20 mouse cellular contexts compared by ENCODE assay signal in genomic region chr19:32310483-32310882, GRCm38 (mm10).
A peak's percentile ranks its signal among the peaks of the same experiment; 100 is the strongest.
DNase-seq lines count a peak whose midpoint lies in the region; ATAC-seq and TF ChIP-seq lines count a peak whose summit lies in the region.
"Had no signal": no experiment of that assay in that cellular context is flagged by ENCODE, and none has a peak within 500 bp of the region (broad histone marks: within the 10 kb centered on the region; RNA-seq: fewer than 3 reads in every experiment).

No protein-coding gene starts in this region.

- H3K4me2 ChIP-seq in liver, postnatal 0 days (ENCODE audit: low read depth, low read length) = no peak overlapping the region
- H3K4me2 ChIP-seq: hindbrain, embryonic 15.5 days had no signal

- H3K36me3 ChIP-seq in liver, postnatal 0 days (replicated peaks; ENCODE audit: insufficient read depth, low read length) = no peaks in the 10 kb centered on the region
- no peaks in the 10 kb centered on the region for H3K36me3 ChIP-seq in E14TG2a.4 (ENCODE audit: insufficient read depth, low read length)
- peaks cover 0 to 7% of the 10 kb centered on the region in 2 experiments; a peak in 2 of 4 replicates for H3K36me3 ChIP-seq in MEL (ENCODE audit: control insufficient read depth in 1 of 2, insufficient read depth in 2 of 2, low read length in 2 of 2)
- H3K36me3 ChIP-seq in small intestine, adult 2 months (ENCODE audit: control insufficient read depth, insufficient read depth, low read length) = no peaks in the 10 kb centered on the region
- H3K36me3 ChIP-seq: embryonic facial prominence, embryonic 10.5 days; hindbrain, embryonic 15.5 days had no signal

- no peak overlapping the region for H3K4me3 ChIP-seq in liver, postnatal 0 days (ENCODE audit: low read depth, low read length)
- H3K4me3 ChIP-seq in E14TG2a.4 (replicated peaks; ENCODE audit: low read length) = no peak overlapping the region
- no peak overlapping the region for H3K4me3 ChIP-seq in MEL (ENCODE audit: control insufficient read depth in 1 of 2, insufficient read depth in 1 of 2, low read depth in 2 of 2, low read length in 2 of 2)
- no peak overlapping the region for H3K4me3 ChIP-seq in small intestine, adult 2 months (ENCODE audit: low read depth, low read length)
- H3K4me3 ChIP-seq: embryonic facial prominence, embryonic 10.5 days; hindbrain, embryonic 15.5 days; left cerebral cortex, adult 2 months had no signal

- H3K27me3 ChIP-seq in liver, postnatal 0 days (ENCODE audit: insufficient read depth, low read length) = no peaks in the 10 kb centered on the region
- no peaks in the 10 kb centered on the region for H3K27me3 ChIP-seq in E14TG2a.4 (ENCODE audit: insufficient read depth, low read length)
- no peaks in the 10 kb centered on the region for H3K27me3 ChIP-seq in MEL (ENCODE audit: control insufficient read depth in 1 of 2, insufficient read depth in 2 of 2, low read length in 2 of 2)
- H3K27me3 ChIP-seq in small intestine, adult 2 months (ENCODE audit: control insufficient read depth, insufficient read depth, low read length) = no peaks in the 10 kb centered on the region
- H3K27me3 ChIP-seq: hindbrain, embryonic 15.5 days had no signal

- TF ChIP-seq EP300 in liver, postnatal 0 days (IDR thresholded peaks at IDR 0.05; ENCODE audit: low read depth) = no peak
- TF ChIP-seq EP300 in MEL (IDR thresholded peaks at IDR 0.05; ENCODE audit: low read depth in 1 of 2, low read length in 2 of 2) = no peak

- WGBS in liver, postnatal 0 days (ENCODE audit: insufficient replicate concordance) = 86% methylated on average over 5 of the region's 5 CpGs
- WGBS in small intestine, adult 2 months = 93% methylated on average over 5 of the region's 5 CpGs

- no peak overlapping the region for H3K9ac ChIP-seq in liver, postnatal 0 days (replicated peaks)
- no peak overlapping the region for H3K9ac ChIP-seq in MEL (ENCODE audit: control insufficient read depth, low read depth, low read length, poor library complexity, severe bottlenecking)
- H3K9ac ChIP-seq: hindbrain, embryonic 15.5 days had no signal

- H3K79me2 ChIP-seq in MEL (ENCODE audit: control insufficient read depth, insufficient read depth, low read length, poor library complexity) = peaks cover 3% of the 10 kb centered on the region; the same call in 1 of the 2 replicates

- DNase-seq in liver, postnatal 0 days = no peak
- no peak for DNase-seq in liver
- peak; percentile 30 for DNase-seq in MEL (ENCODE audit: low read depth, low spot score)
- DNase-seq in adrenal gland, adult 8-10 months = no peak
- no peak for DNase-seq in thymus, postnatal 0 days (ENCODE audit: low spot score)
- DNase-seq: adrenal gland, postnatal 36 days; cerebellum, adult 8-10 months; heart, postnatal 36 days; kidney, postnatal 14 days; left cerebral cortex, postnatal 4 days; lung, postnatal 14 days; right cerebral cortex, postnatal 4 days; thymus, postnatal 4 days had no signal

- no peaks in the 10 kb centered on the region for H3K9me3 ChIP-seq in liver, postnatal 0 days (ENCODE audit: low read length)
- H3K9me3 ChIP-seq in E14TG2a.4 (ENCODE audit: low read length) (no peaks in the 10 kb centered on the region), MEL (replicated peaks; ENCODE audit: insufficient read depth, low read length) (no peaks in the 10 kb centered on the region)
- H3K9me3 ChIP-seq: embryonic facial prominence, embryonic 10.5 days; hindbrain, embryonic 15.5 days had no signal

- TF ChIP-seq RAD21 in MEL (IDR thresholded peaks at IDR 0.05; ENCODE audit: low read depth, low read length) = peak; percentile 8; the same call in 1 of the 2 replicates

- H3K4me1 ChIP-seq in liver, postnatal 0 days (ENCODE audit: insufficient read depth) = 0 out of 2 replicates have a peak, but pooled peaks cover 6% of the 10 kb centered on the region
- H3K4me1 ChIP-seq in E14TG2a.4 (replicated peaks; ENCODE audit: low read depth, low read length) (peaks cover 31% of the 10 kb centered on the region), MEL (ENCODE audit: control insufficient read depth in 1 of 2, insufficient read depth in 2 of 2, low read length in 2 of 2) (peaks cover 2 to 4% of the 10 kb centered on the region in 2 experiments)
- H3K4me1 ChIP-seq in small intestine, adult 2 months (ENCODE audit: control insufficient read depth, insufficient read depth, insufficient read length, low read length) = peaks cover 2% of the 10 kb centered on the region; the same call in 1 of the 2 replicates
- H3K4me1 ChIP-seq: embryonic facial prominence, embryonic 10.5 days; hindbrain, embryonic 15.5 days had no signal

- no peak for ATAC-seq in liver, postnatal 0 days
- ATAC-seq: CD4-positive, CD25-positive, alpha-beta regulatory T cell, adult 4 months; intestine, embryonic 16.5 days had no signal

- TF ChIP-seq POLR2A in MEL (IDR thresholded peaks at IDR 0.05; ENCODE audit: control insufficient read depth in 1 of 2, insufficient read depth in 1 of 2, low read depth in 1 of 2, low read length in 2 of 2, poor library complexity in 1 of 2) = no peak
- no peak for TF ChIP-seq POLR2A in small intestine, adult 2 months (IDR thresholded peaks at IDR 0.05; ENCODE audit: low read depth, low read length)

- no peak overlapping the region for H3K27ac ChIP-seq in liver, postnatal 0 days (ENCODE audit: low read depth)
- H3K27ac ChIP-seq in MEL (ENCODE audit: control insufficient read depth, low read depth, low read length) = no peak overlapping the region
- H3K27ac ChIP-seq in small intestine, adult 2 months (ENCODE audit: insufficient read depth, low read depth, low read length) = no peak overlapping the region
- H3K27ac ChIP-seq: embryonic facial prominence, embryonic 10.5 days; hindbrain, embryonic 15.5 days; left cerebral cortex, adult 2 months had no signal

- TF ChIP-seq CTCF in liver, postnatal 0 days (IDR thresholded peaks at IDR 0.05; ENCODE audit: low read depth) = peak; percentile 44
- peak; percentile 34 for TF ChIP-seq CTCF in E14TG2a.4 (conservative IDR thresholded peaks at IDR 0.05; ENCODE audit: low read length)
- peak; percentile 20 to 52 (median 35); a peak in 5 of 6 replicates for TF ChIP-seq CTCF in MEL (IDR thresholded peaks at IDR 0.05 in 2 of 3, conservative IDR thresholded peaks at IDR 0.05 in 1 of 3; ENCODE audit: control insufficient read depth in 1 of 3, insufficient read depth in 1 of 3, low read depth in 2 of 3, low read length in 3 of 3, poor library complexity in 1 of 3, severe bottlenecking in 1 of 3)
- peak; percentile 19; the same call in 1 of the 2 replicates for TF ChIP-seq CTCF in small intestine, adult 2 months (IDR thresholded peaks at IDR 0.05; ENCODE audit: extremely low read depth, insufficient read length, insufficient replicate concordance, low read depth, low read length)

TF ChIP-seq in MEL, 35 proteins besides CTCF, POLR2A, EP300 and RAD21:
- no peak for TF ChIP-seq POLR2AphosphoS5 (IDR thresholded peaks at IDR 0.05; ENCODE audit: borderline replicate concordance, low read depth, low read length)
- TF ChIP-seq ZC3H11A (IDR thresholded peaks at IDR 0.05; ENCODE audit: low read depth, low read length) = 0 out of 2 replicates have a peak, but pooled peaks have one; percentile 15
- no peak for TF ChIP-seq TAL1 (IDR thresholded peaks at IDR 0.05; ENCODE audit: low read length)
- TF ChIP-seq SMC3 (IDR thresholded peaks at IDR 0.05; ENCODE audit: low read depth, low read length) = peak; percentile 48
- TF ChIP-seq ELF1 (IDR thresholded peaks at IDR 0.05; ENCODE audit: low read depth, low read length) = no peak
- no peak for TF ChIP-seq ZKSCAN1 (IDR thresholded peaks at IDR 0.05; ENCODE audit: low read depth, low read length)
- no peak for TF ChIP-seq MAZ (IDR thresholded peaks at IDR 0.05; ENCODE audit: low read depth, low read length)
- no peak for TF ChIP-seq JUND (IDR thresholded peaks at IDR 0.05; ENCODE audit: low read depth, low read length)
- TF ChIP-seq TCF12 (IDR thresholded peaks at IDR 0.05; ENCODE audit: low read depth, low read length) = no peak
